Mouse (Mus musculus): ENCODE results near the gene Stim2.

The Stim2 gene

DNA sequence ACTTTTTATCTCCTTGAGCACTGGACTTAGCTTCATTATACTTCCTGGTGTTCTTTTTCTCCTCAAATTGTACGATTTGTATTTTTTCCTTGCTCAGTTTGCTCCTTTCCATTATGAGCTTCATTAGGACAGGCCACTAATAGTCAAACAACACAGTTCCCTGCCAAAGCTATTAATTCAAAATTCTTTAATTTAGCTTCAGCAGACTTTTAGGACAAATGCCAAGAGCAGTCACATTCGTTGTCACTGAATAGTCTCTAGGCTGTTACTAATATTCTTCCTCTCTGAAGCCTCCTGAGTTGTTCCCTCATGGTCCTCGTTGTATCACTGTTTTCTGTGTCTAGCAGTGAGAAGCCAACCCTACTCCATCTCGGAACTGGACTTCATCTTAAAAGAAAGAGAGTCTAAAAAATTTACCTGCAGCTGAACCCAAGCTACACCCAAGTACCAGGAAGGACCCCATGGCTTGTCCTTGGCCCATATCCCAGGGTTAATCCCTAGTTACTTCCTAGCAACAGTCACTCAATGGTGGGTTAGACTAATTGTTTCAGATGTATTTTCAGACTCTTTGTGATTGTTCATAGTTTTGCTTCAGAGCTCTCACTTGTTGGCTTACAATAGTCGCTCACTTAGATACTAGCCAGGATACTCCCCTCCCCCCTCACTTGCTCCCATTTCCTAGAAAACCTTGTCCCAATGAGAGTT is 149.9 kb downstream of the Stim2 start:
- DNase-seq, result no peak

- DNase-seq, result peak; percentile 67
Observed at GRCm38 (mm10) chr5:54154503-54155226, 156.4 kb downstream of the Stim2 start.

- no peak for DNase-seq
Observed at GRCm38 (mm10) chr5:54155227-54155776, 157.0 kb downstream of the Stim2 start.

DNA sequence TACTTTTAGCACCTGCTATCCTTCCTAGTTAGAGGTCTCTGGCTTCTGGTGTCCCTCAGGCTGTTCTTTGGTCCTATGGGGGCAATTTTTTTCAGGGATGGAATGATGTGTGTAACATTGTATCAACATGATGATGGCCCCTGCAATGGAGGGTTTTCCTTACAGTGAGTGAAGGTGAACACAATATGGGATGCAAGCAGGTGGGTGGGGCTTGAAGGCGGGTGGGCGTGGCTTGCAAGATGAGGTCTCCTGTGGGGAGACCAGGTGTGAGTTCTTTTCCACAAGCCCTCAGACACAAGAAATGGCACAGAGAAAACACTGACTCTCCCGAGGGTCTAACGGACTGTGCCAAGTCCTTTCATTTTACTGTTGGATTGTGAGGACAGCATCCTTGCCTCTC is 157.6 kb downstream of the Stim2 start:
- DNase-seq, result no peak

- no peak for DNase-seq
Observed at GRCm38 (mm10) chr5:54156944-54157527, 158.7 kb downstream of the Stim2 start.

GRCm38 (mm10) chr5:54158230-54158629 is 159.9 kb downstream of the Stim2 start:
- DNase-seq, result no peak

DNA sequence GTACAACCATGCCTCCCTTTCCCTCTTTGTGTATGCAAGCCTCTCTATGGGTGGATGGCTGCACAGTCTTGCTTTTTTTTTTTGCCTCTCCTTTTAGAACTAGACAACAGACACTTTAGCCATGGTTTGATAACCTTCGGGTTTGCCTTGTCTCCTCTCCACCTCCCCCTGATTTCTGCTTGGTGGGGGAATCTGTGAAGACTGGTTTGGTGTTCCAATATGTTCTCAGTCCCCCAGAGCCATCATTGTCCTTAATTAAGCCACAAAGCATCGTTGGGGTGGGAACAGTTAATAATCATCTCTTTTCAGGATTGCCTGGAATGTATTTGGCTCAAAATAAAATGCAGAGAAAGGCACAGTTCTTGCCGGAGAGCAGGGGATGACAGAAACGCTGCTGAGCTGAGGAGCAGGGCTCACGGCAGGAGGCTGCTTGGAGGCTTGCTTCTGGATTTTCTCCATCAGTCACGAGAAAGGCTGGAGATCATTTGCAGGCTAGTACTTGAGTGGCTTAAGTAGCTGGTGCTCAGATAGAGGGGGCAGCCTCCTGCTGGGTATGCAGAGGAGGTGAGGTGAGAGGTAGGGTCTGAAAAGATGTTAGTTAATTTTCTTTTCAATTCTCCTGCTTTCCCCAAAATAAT is 161.0 kb downstream of the Stim2 start:
- peak; percentile 24 for DNase-seq

GRCm38 (mm10) chr5:54160561-54160960 is 162.3 kb downstream of the Stim2 start:
- DNase-seq, result no peak

DNA sequence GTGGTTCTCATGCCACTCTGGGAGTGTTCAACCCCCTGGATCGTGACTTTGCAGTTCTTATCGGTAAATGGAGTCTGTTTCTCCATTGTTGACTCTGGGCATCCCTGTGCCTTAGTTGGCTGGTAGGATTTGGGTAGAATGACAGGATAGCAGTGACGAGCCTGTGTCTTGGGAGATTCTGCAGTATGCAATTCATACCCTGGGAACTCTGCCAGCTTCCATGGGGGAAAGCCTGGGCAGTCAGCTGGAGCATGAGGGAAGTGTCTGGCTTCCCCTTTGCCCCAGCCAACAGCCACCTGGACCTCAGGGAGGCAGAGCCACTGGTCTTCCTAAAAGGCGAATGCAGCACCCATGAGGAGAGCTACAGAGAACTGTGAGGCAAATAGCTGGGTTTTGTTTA is 165.6 kb downstream of the Stim2 start:
- no peak for DNase-seq

Measured in right cerebral cortex, adult 18-20 months (tissue).